Mouse (Mus musculus) MEL (cell line): Measurements from ENCODE around the gene Limk2. TPM values are rescaled to one million over a fixed set of nuclear protein-coding genes. Genes with fewer than 3 reads are reported as not detected.

Source experiments
- DNase-seq: peaks from one replicate; pipeline ENCODE4 v3.0.0; 2011; ENCODE audit warnings: low read depth, low spot score
- H3K27ac ChIP-seq: 2 replicates; pipeline ENCODE4 v1.5.1; 2012; ENCODE audit warnings: low read depth, mild to moderate bottlenecking, control low read depth, low read length, moderate library complexity; ENCODE audit not compliant: control insufficient read depth
- H3K27me3 ChIP-seq, 2 experiments: fragments of 150-350 bp in 1 of 2; sonication (generic) in 1 of 2; 2 replicates each; pipeline ENCODE4 v1.6.1; 2012; ENCODE audit warnings: low read length in 2 of 2, mild to moderate bottlenecking in 2 of 2, improper control_type of control experiment in 1 of 2, moderate library complexity in 1 of 2; ENCODE audit not compliant: insufficient read depth in 2 of 2, control insufficient read depth in 1 of 2
- H3K36me3 ChIP-seq, 2 experiments: 2 replicates each; pipeline ENCODE4 v1.6.1; 2012 to 2014; ENCODE audit warnings: low read length in 2 of 2, improper control_type of control experiment in 1 of 2, inconsistent platforms in 1 of 2, mild to moderate bottlenecking in 1 of 2; ENCODE audit not compliant: insufficient read depth in 2 of 2, control insufficient read depth in 1 of 2
- H3K4me1 ChIP-seq, 2 experiments: fragments of 150-350 bp in 1 of 2; sonication (generic) in 1 of 2; 2 replicates each; pipeline ENCODE4 v1.6.1; 2012; ENCODE audit warnings: low read length in 2 of 2, improper control_type of control experiment in 1 of 2, mild to moderate bottlenecking in 1 of 2; ENCODE audit not compliant: insufficient read depth in 2 of 2, control insufficient read depth in 1 of 2
- H3K4me3 ChIP-seq, 2 experiments: fragments of 150-350 bp in 1 of 2; sonication (generic) in 1 of 2; 2 replicates each; pipeline ENCODE4 v1.5.1; 2012; ENCODE audit warnings: low read depth in 2 of 2, low read length in 2 of 2, mild to moderate bottlenecking in 2 of 2, moderate library complexity in 2 of 2, control low read depth in 1 of 2, improper control_type of control experiment in 1 of 2; ENCODE audit not compliant: control insufficient read depth in 1 of 2, insufficient read depth in 1 of 2
- H3K79me2 ChIP-seq: 2 replicates; pipeline ENCODE4 v1.6.1; 2012; ENCODE audit warnings: mild to moderate bottlenecking, low read length, moderate library complexity; ENCODE audit not compliant: control insufficient read depth, poor library complexity, insufficient read depth
- H3K9ac ChIP-seq: 2 replicates; pipeline ENCODE4 v1.6.1; 2012; ENCODE audit warnings: low read depth, mild to moderate bottlenecking, control low read depth, low read length, moderate library complexity; ENCODE audit not compliant: control insufficient read depth, poor library complexity, severe bottlenecking
- H3K9me3 ChIP-seq: fragments of 150-350 bp; sonication (generic); replicated peaks from 2 replicates; pipeline ENCODE4 v1.6.1; 2012; ENCODE audit warnings: mild to moderate bottlenecking, low read length, improper control_type of control experiment, moderate library complexity; ENCODE audit not compliant: insufficient read depth
- CTCF ChIP-seq, 3 experiments: IDR thresholded peaks in 2 of 3; conservative IDR thresholded peaks in 1 of 3; 2 replicates each; pipeline ENCODE4 v1.5.1; 2011 to 2012; ENCODE audit warnings: low read length in 3 of 3, low read depth in 2 of 3, mild to moderate bottlenecking in 2 of 3, improper control_type of control experiment in 1 of 3, inconsistent platforms in 1 of 3, mixed read lengths in 1 of 3, moderate library complexity in 1 of 3; ENCODE audit not compliant: control insufficient read depth in 1 of 3, insufficient read depth in 1 of 3, poor library complexity in 1 of 3, severe bottlenecking in 1 of 3
- E2F4 ChIP-seq: IDR thresholded peaks from 2 replicates; pipeline ENCODE4 v1.6.1; 2011; ENCODE audit warnings: low read depth, low read length, improper control_type of control experiment, borderline replicate concordance
- EP300 ChIP-seq, 2 experiments: IDR thresholded peaks; 2 replicates each; pipeline ENCODE4 v1.6.1; 2011; ENCODE audit warnings: improper control_type of control experiment in 2 of 2, low read length in 2 of 2, low read depth in 1 of 2, mild to moderate bottlenecking in 1 of 2
- ETS1 ChIP-seq: IDR thresholded peaks from 2 replicates; pipeline ENCODE4 v1.6.1; 2012; ENCODE audit warnings: low read depth, mild to moderate bottlenecking, inconsistent platforms, low read length, improper control_type of control experiment, moderate library complexity
- GABPA ChIP-seq: IDR thresholded peaks from 2 replicates; pipeline ENCODE4 v1.6.1; 2012; ENCODE audit warnings: low read depth, mild to moderate bottlenecking, inconsistent platforms, low read length, improper control_type of control experiment, moderate library complexity
- MAZ ChIP-seq: IDR thresholded peaks from 2 replicates; pipeline ENCODE4 v1.6.1; 2012; ENCODE audit warnings: low read depth, mild to moderate bottlenecking, inconsistent platforms, low read length, improper control_type of control experiment
- MEF2A ChIP-seq: IDR thresholded peaks from 2 replicates; pipeline ENCODE4 v1.6.1; 2014; ENCODE audit warnings: low read depth, mild to moderate bottlenecking, inconsistent platforms, low read length, improper control_type of control experiment; ENCODE audit not compliant: poor library complexity, insufficient replicate concordance, severe bottlenecking; ENCODE audit errors: extremely low read depth
- MXI1 ChIP-seq: IDR thresholded peaks from 2 replicates; pipeline ENCODE4 v1.6.1; 2011; ENCODE audit warnings: mild to moderate bottlenecking, low read depth, low read length, improper control_type of control experiment
- MYB ChIP-seq: IDR thresholded peaks from 2 replicates; pipeline ENCODE4 v1.6.1; 2011; ENCODE audit warnings: mild to moderate bottlenecking, low read depth, low read length, improper control_type of control experiment
- NRF1 ChIP-seq: IDR thresholded peaks from 2 replicates; pipeline ENCODE4 v1.6.1; 2014; ENCODE audit warnings: low read depth, mild to moderate bottlenecking, inconsistent platforms, low read length, improper control_type of control experiment, moderate library complexity; ENCODE audit not compliant: poor library complexity, insufficient read depth, severe bottlenecking
- POLR2AphosphoS2 ChIP-seq: IDR thresholded peaks from 2 replicates; pipeline ENCODE4 v1.6.1; 2011; ENCODE audit warnings: low read length, improper control_type of control experiment
- POLR2AphosphoS5 ChIP-seq: IDR thresholded peaks from 2 replicates; pipeline ENCODE4 v1.6.1; 2012; ENCODE audit warnings: low read depth, borderline replicate concordance, mild to moderate bottlenecking, inconsistent platforms, low read length, moderate library complexity, mixed read lengths
- SIN3A ChIP-seq: IDR thresholded peaks from 2 replicates; pipeline ENCODE4 v1.6.1; 2012; ENCODE audit warnings: low read length, improper control_type of control experiment, inconsistent platforms
- SMC3 ChIP-seq: IDR thresholded peaks from 2 replicates; pipeline ENCODE4 v1.6.1; 2011; ENCODE audit warnings: low read depth, low read length, improper control_type of control experiment
- TBP ChIP-seq: IDR thresholded peaks from 2 replicates; pipeline ENCODE4 v1.8.0; 2011; ENCODE audit warnings: low read depth, low read length, improper control_type of control experiment
- TCF12 ChIP-seq: IDR thresholded peaks from 2 replicates; pipeline ENCODE4 v1.6.1; 2014; ENCODE audit warnings: low read depth, mild to moderate bottlenecking, inconsistent platforms, low read length, improper control_type of control experiment, moderate library complexity
- UBTF ChIP-seq: IDR thresholded peaks from 2 replicates; pipeline ENCODE4 v1.6.1; 2012; ENCODE audit warnings: low read depth, mild to moderate bottlenecking, inconsistent platforms, low read length, improper control_type of control experiment, moderate library complexity, borderline replicate concordance; ENCODE audit not compliant: insufficient read depth
- ZKSCAN1 ChIP-seq: IDR thresholded peaks from 2 replicates; pipeline ENCODE4 v1.6.1; 2012; ENCODE audit warnings: low read depth, mild to moderate bottlenecking, inconsistent platforms, low read length, improper control_type of control experiment, moderate library complexity
- polyA plus RNA-seq, 2 experiments: library from polyadenylated mRNA; stranded (reverse) in 1 of 2; unstranded in 1 of 2; fragments of >175 nt in 1 of 2; fragments of >200 nt in 1 of 2; gene quantifications; 2 replicates each; pipeline versions ENCODE4 v1.2.1 to v1.2.4; 2012; ENCODE audit warnings: low replicate concordance in 2 of 2, low read depth in 1 of 2; ENCODE audit not compliant: insufficient read length in 2 of 2, insufficient read depth in 1 of 2, missing spikeins in 1 of 2
- total RNA-seq: library from RNA; depleted of rRNA; stranded (reverse); fragments of 300-350 nt; gene quantifications from 2 replicates; pipeline ENCODE4 v1.2.3, GENCODE M21; 2012

Limk2 gene
- total and polyA plus RNA-seq, 3 experiments, result 19.6 to 29.1 TPM; not detected in 1

- TF ChIP-seq EP300 (IDR thresholded peaks at IDR 0.05; ENCODE audit: low read depth in 1 of 2, low read length in 2 of 2), result peak in 1 of 2 experiments; percentile 63; a peak in 1 of 4 replicates
- peak; percentile 24; the same call in 1 of the 2 replicates for TF ChIP-seq TCF12
- TF ChIP-seq SIN3A, result no peak
- H3K4me3 ChIP-seq, result no peak overlapping the region
- H3K27ac ChIP-seq, result no peak overlapping the region; the same call in 1 of the 2 replicates
- H3K9me3 ChIP-seq, result no peaks in the 10 kb centered on the region
- peaks cover 6% of the 10 kb centered on the region in 2 experiments; a peak in 3 of 4 replicates for H3K36me3 ChIP-seq
- no peaks in the 10 kb centered on the region for H3K79me2 ChIP-seq
- no peak for DNase-seq
- H3K27me3 ChIP-seq, result no peaks in the 10 kb centered on the region
- H3K9ac ChIP-seq, result no peak overlapping the region
- H3K4me1 ChIP-seq, result peaks cover 0 to 9% of the 10 kb centered on the region in 2 experiments; a peak in 2 of 4 replicates
These were observed 19.6 kb upstream of the Limk2 start for GRCm38 (mm10) chr11:3428632-3429031.

DNA sequence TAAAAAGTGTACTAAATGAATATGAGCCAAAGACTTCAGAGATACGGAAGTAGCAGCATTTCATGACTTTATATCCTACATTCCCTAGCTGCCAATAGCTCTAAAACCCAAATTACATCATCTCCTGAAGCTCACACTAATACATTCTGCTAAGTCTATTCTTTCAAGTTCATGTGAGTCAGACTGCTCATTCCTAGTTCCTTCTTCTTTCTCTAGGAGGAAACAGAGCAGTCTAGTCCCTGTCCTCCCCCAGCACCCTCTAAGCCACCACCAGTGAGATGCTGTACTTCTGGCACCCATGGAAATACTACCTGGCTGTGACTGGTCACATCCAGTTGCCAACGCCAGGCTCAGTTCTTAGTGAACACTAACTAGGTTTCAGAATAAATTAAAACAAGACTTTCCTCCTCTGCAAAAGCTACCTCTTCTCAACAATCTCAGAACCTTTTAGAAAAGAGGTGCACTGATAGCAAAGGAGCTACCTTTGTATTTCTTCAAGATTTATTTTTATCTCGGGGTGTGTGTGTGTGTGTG is 18.8 kb upstream of the Limk2 start:
- no peak for DNase-seq
- Histone ChIP-seq H3K9ac (no peak overlapping the region), H3K36me3 (peaks cover 6% of the 10 kb centered on the region in 2 experiments; a peak in 3 of 4 replicates), H3K79me2 (no peaks in the 10 kb centered on the region), H3K4me3 (no peak overlapping the region), H3K4me1 (peaks cover 0 to 7% of the 10 kb centered on the region in 2 experiments; a peak in 2 of 4 replicates), H3K27me3 (no peaks in the 10 kb centered on the region), H3K27ac (no peak overlapping the region), H3K9me3 (no peaks in the 10 kb centered on the region)
- TF ChIP-seq ZKSCAN1 (no peak), UBTF (no peak), GABPA (no peak)

- Histone ChIP-seq H3K9ac (no peak overlapping the region), H3K36me3 (peaks cover 0 to 7% of the 10 kb centered on the region in 2 experiments; a peak in 3 of 4 replicates), H3K79me2 (no peaks in the 10 kb centered on the region), H3K4me1 (no peaks in the 10 kb centered on the region), H3K4me3 (no peak overlapping the region), H3K9me3 (no peaks in the 10 kb centered on the region), H3K27ac (no peak overlapping the region), H3K27me3 (no peaks in the 10 kb centered on the region)
- no peak for DNase-seq
- no peak for TF ChIP-seq E2F4
These were observed 13.3 kb upstream of the Limk2 start for GRCm38 (mm10) chr11:3422242-3422641.

- Histone ChIP-seq H3K9ac (no peak overlapping the region), H3K9me3 (no peaks in the 10 kb centered on the region), H3K4me1 (no peaks in the 10 kb centered on the region), H3K36me3 (peaks cover 0 to 9% of the 10 kb centered on the region in 2 experiments; a peak in 3 of 4 replicates), H3K79me2 (no peaks in the 10 kb centered on the region), H3K27me3 (no peaks in the 10 kb centered on the region), H3K27ac (no peak overlapping the region), H3K4me3 (no peak overlapping the region)
- no peak for DNase-seq
- TF ChIP-seq ZKSCAN1 (no peak), MXI1 (no peak), MEF2A (no peak), MAZ (no peak), POLR2AphosphoS5 (no peak), POLR2AphosphoS2 (no peak), TBP (no peak), GABPA (no peak), NRF1 (no peak), MYB (no peak), E2F4 (no peak), EP300 (IDR thresholded peaks at IDR 0.05; ENCODE audit: low read depth in 1 of 2, low read length in 2 of 2) (no peak), SIN3A (no peak), CTCF (IDR thresholded peaks at IDR 0.05 in 2 of 3, conservative IDR thresholded peaks at IDR 0.05 in 1 of 3; ENCODE audit: control insufficient read depth in 1 of 3, insufficient read depth in 1 of 3, low read depth in 2 of 3, low read length in 3 of 3, poor library complexity in 1 of 3, severe bottlenecking in 1 of 3) (no peak), SMC3 (no peak), ETS1 (no peak)
These were observed 9.8 kb upstream of the Limk2 start for GRCm38 (mm10) chr11:3418741-3419140.
